Mouse (Mus musculus): ENCODE results near the gene Mgat4e.

DNA sequence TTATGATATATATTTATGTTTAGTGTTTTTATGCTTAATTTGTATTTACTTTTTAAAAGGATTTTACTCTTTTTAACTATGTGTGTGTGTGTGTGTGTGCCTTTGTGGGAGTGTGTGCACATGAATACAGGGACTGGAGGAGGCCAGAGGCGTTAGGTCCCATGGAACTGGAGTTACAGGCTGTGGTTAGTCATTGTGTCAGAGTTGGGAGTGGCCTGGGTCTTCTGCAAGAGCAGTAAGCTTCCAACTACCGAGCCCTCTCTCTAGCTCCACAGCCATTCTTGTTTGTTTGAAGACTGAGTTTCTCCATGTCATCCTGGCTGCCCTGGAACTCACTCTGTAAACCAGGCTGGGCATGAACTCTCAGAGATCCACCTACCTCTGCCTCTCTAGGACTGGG is 27.2 kb downstream of the Mgat4e start:
- no peak for TF ChIP-seq CTCF (IDR thresholded peaks at IDR 0.05; ENCODE audit: control insufficient read depth, insufficient read depth, insufficient replicate concordance, low read depth, low read length)
- no peak for TF ChIP-seq POLR2A (IDR thresholded peaks at IDR 0.05; ENCODE audit: control insufficient read depth, low read depth, low read length)

All from testis, adult 2 months (tissue).